Mouse (Mus musculus) lung, postnatal 10 days (tissue): ENCODE measurements around the gene Gm340.

Experiments used
- DNase-seq: peaks from one replicate; pipeline ENCODE4 v3.0.0; 2021

The Gm340 gene

DNA sequence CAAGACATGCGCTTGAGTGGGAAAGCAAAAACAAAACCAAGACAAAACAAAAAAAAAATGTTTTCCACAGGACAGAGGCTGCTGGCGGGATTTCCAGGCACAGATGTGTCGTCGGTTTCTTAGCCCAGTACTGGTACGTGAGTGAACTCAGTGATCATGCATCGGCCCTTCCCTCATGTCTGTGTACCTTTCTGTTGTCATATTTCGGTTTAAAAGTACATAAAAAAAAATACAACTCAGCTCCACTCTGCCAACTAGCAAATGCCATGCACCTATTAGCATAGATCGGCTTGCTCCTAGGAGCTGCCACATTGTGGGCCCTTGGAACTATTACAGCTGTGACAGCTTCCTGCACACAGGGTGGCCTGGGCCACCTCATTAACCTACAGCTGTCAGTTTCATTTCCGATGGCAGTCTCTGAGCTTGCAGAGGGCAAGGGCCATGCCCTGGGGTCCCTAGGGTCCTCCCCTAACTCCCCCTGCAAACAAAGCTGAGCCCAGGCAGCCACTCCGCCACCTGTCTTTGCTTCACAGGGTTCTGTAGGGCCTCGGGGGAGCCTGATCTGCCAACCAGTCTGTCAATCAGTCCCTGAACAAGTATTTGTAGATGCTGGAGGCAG, 33.5 kb downstream of the Gm340 start:
- DNase-seq = no peak

GRCm38 (mm10) chr19:41616274-41616673, 34.1 kb downstream of the Gm340 start:
- DNase-seq = no peak

GRCm38 (mm10) chr19:41617102-41617501, 34.9 kb downstream of the Gm340 start:
- DNase-seq = no peak

DNA sequence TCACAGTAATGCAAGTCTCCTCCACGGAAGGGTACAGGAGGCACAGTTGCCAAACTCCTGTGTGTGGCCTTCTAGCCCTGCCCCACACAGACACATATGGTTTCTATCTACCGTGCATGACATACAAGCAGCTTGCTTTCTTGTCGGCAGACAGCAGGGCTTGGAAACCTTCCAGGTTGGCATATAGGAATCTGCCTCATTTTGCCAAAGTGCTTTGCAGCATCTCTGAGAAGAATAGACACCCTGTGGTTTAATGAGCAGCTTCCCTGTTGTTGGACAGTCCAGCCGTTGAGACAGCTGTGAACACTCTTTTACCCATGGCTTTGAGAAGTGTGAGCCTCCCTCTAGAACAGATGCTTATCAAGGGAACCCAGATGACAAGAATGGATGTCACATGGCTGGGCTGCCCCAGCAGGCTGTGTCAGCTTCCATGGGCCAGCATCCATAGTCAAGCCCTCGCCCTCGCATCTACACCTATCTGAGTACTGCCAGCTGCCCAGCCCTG, 36.0 kb downstream of the Gm340 start:
- DNase-seq = no peak

DNA sequence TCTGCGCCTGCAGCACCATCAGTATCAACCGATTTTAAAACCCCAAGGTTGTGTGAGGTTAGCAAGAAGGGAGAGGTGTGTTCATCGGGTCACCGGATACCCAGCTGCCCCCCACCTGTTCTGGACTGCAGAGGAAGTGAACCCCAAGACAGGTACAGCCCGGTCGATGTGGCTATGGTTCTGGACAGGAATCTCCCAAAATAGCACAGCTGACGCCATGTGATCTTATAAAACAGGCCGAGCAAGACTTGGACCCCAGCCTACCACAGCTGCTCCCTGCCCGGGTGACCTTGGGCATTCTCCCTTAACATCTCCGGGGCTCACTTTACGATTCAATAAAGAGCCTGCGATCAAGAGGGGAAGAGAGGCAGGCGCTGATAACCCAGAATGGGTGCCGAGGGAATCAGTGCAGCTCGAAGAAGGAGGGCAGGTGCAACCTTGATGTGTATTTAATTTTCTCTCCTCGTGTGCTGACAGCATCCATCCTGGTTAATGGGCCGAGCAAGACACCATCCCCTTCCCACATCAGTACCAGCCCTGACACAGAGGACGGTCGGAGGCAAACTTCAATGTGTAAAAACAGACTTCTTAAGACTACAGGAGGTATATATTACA, 36.7 kb downstream of the Gm340 start:
- no peak for DNase-seq

DNA sequence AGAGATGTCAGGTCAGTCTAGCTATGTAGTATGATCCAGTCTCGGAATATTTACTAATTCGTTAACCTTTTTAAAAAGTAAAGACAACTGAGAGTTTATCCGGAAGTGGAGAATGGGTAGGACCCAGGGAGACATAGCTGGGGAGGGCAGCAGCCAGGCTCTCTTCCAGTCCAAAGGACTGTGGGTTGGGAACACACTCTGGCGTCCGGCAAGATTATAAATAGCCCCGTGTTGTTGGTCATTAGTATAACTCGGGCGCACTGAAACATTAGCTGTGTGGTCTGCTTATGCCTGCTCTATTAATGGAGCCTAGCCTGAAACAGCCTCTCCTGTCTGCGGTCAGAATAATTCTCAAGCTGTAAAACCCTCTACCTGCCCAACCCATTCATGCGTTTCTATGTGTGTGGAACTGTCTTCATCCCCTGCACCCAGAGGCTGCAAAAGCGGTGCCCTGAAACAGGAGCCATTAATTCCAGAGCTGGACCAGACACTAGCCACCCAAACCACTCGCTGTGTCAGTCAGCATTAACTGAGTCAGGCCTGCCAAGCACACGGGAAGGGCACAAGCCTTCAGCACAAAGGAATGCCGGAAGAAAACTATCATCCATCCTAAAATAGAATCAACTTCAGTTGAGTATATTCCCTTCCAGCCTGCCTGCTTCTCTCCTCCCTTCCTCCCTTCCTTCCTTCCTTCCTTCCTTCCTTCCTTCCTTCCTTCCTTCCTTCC, 38.4 kb downstream of the Gm340 start:
- no peak for DNase-seq

DNA sequence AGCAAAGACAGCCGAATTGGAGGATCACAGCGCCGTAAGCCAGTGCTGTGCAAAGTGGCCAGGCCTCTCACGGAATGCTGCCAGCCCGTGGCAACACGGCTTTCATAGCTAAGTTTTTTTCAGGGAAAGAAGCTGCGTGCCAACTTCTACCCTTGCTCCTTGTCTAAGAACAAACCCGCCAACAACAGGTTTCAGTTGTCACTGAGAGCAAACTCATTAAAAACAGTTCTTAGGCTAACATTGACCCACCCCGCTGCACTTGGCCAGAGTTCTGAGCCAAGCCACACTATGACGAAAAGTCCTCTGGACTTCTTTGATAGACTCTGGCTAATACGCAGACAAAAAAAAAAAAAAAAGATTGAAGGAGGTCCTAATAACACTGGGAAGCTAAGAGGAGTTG, 46.8 kb downstream of the Gm340 start:
- peak; percentile 9 for DNase-seq

DNA sequence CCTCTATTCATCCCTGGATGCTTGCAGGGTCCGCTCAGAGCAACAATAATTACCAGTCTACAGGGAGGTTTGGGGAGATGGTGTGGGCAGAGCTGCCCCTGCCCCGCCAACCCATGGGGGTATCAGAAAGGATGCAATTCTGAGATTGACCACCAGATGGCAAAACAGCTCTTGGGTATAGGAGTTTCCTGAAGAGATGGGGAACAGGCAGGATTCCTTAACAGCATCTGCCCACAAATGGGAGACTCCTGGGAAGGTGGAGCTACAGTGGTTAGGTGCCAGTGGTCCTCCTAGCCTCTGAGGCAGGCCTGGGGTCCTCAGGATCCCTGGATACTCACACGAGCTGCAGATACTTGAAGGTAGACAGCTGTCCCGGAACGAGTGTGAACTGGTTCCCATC, 47.4 kb downstream of the Gm340 start:
- DNase-seq = peak; percentile 75

DNA sequence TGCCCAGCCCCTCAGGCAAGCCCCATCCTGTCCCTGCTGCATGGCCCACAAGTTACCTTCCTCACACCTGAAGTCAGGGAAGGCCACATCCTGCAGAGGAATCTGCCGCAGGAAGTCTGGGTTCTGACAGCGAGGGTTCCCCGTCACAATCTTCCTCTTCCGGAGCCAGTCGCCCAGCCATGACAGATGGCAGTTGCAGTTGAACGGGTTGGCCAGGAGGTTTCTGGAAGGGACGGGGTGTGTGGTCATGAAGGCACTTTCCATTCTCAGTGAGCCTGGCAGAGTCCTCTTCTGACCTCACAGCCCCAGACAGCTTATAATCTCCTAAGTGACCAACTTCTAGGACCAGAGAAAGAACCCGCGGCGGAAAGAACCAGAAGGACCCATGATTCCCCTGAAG, 51.9 kb downstream of the Gm340 start:
- DNase-seq = no peak

DNA sequence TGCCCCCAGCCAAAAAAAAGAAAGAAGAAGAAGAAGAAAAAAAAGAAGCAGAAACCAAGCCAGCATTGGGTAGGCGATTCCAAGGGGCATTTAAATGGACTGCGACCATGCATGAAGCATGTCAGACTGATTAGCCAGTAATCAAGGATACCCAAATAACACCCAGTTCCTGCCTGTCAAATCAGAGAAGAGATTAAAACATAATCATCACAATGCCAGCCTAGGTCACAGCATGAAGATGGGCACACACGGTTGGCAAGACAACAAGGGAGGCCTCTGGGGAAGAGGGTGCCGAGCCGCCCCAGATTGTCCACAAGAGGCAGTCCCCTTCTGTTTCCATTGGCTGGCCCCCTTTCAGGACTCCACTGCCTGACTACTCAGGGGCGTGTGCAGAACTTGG, 52.8 kb downstream of the Gm340 start:
- no peak for DNase-seq
